Mouse (Mus musculus) small intestine, adult 2 months (tissue): ENCODE results near the gene A630010A05Rik.

ENCODE experiments used
- CTCF ChIP-seq: fragments of 200-500 bp; IDR thresholded peaks from 2 replicates; pipeline ENCODE4 v1.5.1; 2012; ENCODE audit warnings: low read depth, mild to moderate bottlenecking, control low read depth, inconsistent platforms, low read length, moderate library complexity, mixed read lengths; ENCODE audit not compliant: insufficient replicate concordance, insufficient read length; ENCODE audit errors: extremely low read depth
- POLR2A ChIP-seq: fragments of 200-500 bp; IDR thresholded peaks from 2 replicates; pipeline ENCODE4 v1.6.1; 2012; ENCODE audit warnings: low read depth, mild to moderate bottlenecking, control low read depth, inconsistent platforms, low read length, moderate library complexity

DNA sequence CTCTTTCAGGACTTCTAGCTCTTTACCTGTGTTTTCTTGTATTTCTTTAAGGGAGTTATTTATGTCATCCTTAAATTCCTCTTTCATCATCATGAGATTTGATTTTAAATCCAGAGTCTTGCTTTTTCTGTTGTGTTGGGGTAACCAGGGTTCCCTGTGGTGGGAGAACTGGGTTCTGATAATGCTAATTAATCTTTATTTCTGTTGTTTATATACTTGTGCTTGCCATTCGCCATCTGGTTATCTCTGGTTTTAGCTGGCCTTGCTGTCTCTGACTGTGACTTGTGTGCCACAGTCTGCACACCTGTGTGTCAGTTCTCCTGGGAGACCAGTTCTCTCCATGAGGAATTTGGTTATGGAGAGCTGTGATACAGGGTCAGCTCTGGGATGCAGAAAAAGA lies at the start of gene A630010A05Rik:
- no peak for TF ChIP-seq CTCF
- no peak for TF ChIP-seq POLR2A
